Mouse (Mus musculus) lung, adult 2 months (tissue): ENCODE measurements around the gene Hist1h2bj.

ENCODE experiments used
- CTCF ChIP-seq: fragments of 200-500 bp; IDR thresholded peaks from 2 replicates; pipeline ENCODE4 v1.5.1; 2011; ENCODE audit warnings: mild to moderate bottlenecking, low read length, control low read depth; ENCODE audit not compliant: insufficient read depth
- POLR2A ChIP-seq: fragments of 200-500 bp; IDR thresholded peaks from 2 replicates; pipeline ENCODE4 v1.6.1; 2011; ENCODE audit warnings: low read depth, mild to moderate bottlenecking, control low read depth, low read length, borderline replicate concordance; ENCODE audit errors: extremely low read depth

DNA sequence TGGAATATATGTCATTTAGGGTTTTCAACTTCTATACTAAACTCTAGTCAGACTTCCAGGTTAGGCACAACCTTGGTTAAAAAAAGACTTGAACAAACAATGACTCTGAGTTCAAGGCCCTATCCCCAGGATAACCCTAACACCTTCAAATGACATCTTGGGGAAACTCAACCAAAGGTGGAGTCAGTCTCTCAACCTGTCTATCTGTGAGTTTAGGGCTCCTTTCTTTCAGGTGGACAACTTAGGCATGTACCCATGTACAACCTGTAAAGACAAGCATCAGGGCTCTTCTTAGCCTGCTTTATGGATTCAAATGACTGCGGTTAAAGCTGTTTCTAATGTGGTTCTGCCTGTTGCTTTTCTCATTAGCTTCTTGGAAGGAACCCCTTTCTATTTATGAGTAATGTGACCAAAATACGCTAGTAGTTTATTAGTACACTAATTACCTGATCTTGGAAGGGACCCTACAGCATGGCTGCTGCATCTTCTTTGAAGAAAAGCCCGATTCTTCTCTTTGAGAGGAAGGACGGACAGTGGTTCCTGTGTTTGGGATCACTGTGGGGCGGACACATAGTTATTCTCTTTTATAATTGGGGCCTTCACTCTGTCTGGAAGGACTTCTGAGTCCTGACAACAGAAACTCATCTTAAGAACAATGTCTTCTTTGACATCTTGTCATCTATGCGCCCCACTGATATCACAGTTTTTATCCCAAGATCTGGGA, 1.6 kb downstream of the Hist1h2bj start:
- no peak for TF ChIP-seq POLR2A
- no peak for TF ChIP-seq CTCF
